ENCODE assay signal across 15 mouse cellular contexts in the genomic region with DNA sequence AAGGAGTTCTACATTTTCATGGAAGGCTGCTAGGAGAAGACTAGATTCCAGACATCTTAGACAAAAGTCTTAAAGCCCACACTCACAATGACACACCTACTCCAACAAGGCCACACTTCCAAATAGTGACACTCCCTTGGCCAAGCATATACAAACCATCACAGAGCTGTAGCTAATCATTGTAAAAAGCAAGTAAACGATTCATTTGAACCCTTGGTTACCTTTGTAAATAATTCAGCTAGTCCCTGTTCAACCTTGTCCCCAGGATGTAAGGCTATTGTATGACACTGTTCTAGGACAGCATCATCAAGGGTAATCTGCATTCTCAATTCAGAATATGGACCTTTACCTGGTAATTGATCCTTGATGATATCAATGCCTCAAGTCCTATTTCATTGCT.
"Had no signal": no experiment of that assay in that cellular context is flagged by ENCODE, and none has a peak within 500 bp of the region (broad histone marks: within the 10 kb centered on the region; RNA-seq: fewer than 3 reads in every experiment).

No protein-coding gene starts in this region.

- H3K4me3 ChIP-seq: neural tube, embryonic 15.5 days; stomach, embryonic 15.5 days had no signal

- H3K36me3 ChIP-seq: neural tube, embryonic 15.5 days; stomach, embryonic 15.5 days had no signal

- H3K27ac ChIP-seq: neural tube, embryonic 15.5 days; stomach, embryonic 15.5 days; stomach, postnatal 0 days had no signal

- H3K9ac ChIP-seq: neural tube, embryonic 15.5 days; stomach, embryonic 15.5 days had no signal

- H3K27me3 ChIP-seq: neural tube, embryonic 15.5 days; stomach, embryonic 15.5 days had no signal

- DNase-seq: retina, postnatal 1 day; right cerebral cortex, adult 18-20 months; right cerebral cortex, postnatal 14 days; right cerebral cortex, postnatal 25 days; right cerebral cortex, postnatal 4 days; spleen, adult 18-20 months; thymus, adult 18-20 months; thymus, adult 2 months; thymus, postnatal 14 days; thymus, postnatal 25 days; thymus, postnatal 36 days; thymus, postnatal 4 days had no signal

- H3K4me1 ChIP-seq: neural tube, embryonic 15.5 days; stomach, embryonic 15.5 days had no signal

- H3K9me3 ChIP-seq: neural tube, embryonic 15.5 days; stomach, embryonic 15.5 days had no signal

- H3K4me2 ChIP-seq: neural tube, embryonic 15.5 days; stomach, embryonic 15.5 days had no signal
